Mouse (Mus musculus) hindbrain, embryonic 11.5 days (tissue): ENCODE results near the gene Cd3g. TPM values are rescaled to one million over a fixed set of nuclear protein-coding genes. Genes with fewer than 3 reads are reported as not detected.

Source experiments
- ATAC-seq: fragments of 200-750 bp; cut with Nextera tagmentation; 2 replicates; pipeline ENCODE4 v1.8.0; 2017; ENCODE audit warnings: mild to moderate bottlenecking, moderate TSS enrichment, moderate library complexity; ENCODE audit not compliant: low FRiP score
- DNase-seq: peaks from one replicate; pipeline ENCODE4 v3.0.0-alpha.2; 2015; ENCODE audit warnings: low spot score
- H3K27ac ChIP-seq: fragments of 300-500 bp; sonication (generic); 2 replicates; pipeline ENCODE4 v1.5.1; 2014; ENCODE audit warnings: mild to moderate bottlenecking, low read depth, low read length
- H3K27me3 ChIP-seq: fragments of 300-500 bp; sonication (generic); 2 replicates; pipeline ENCODE4 v1.6.1; 2014; ENCODE audit warnings: mild to moderate bottlenecking, low read length, moderate library complexity, mixed read lengths; ENCODE audit not compliant: control insufficient read depth, insufficient read depth
- H3K36me3 ChIP-seq: fragments of 300-500 bp; sonication (generic); 2 replicates; pipeline ENCODE4 v1.6.1; 2014; ENCODE audit warnings: mild to moderate bottlenecking, low read length, moderate library complexity, mixed read lengths; ENCODE audit not compliant: control insufficient read depth, insufficient read depth
- H3K4me1 ChIP-seq: fragments of 300-500 bp; sonication (generic); replicated peaks from 2 replicates; pipeline ENCODE4 v1.6.1; 2014; ENCODE audit warnings: low read length, mixed read lengths; ENCODE audit not compliant: control insufficient read depth, insufficient read depth
- H3K4me2 ChIP-seq: fragments of 300-500 bp; sonication (generic); replicated peaks from 2 replicates; pipeline ENCODE4 v1.6.1; 2014; ENCODE audit warnings: mild to moderate bottlenecking, low read depth, low read length
- H3K4me3 ChIP-seq: fragments of 300-500 bp; sonication (generic); 2 replicates; pipeline ENCODE4 v1.5.1; 2014; ENCODE audit warnings: low read depth, low read length
- H3K9ac ChIP-seq: fragments of 300-500 bp; sonication (generic); 2 replicates; pipeline ENCODE4 v1.6.1; 2014; ENCODE audit warnings: low read depth, low read length
- H3K9me3 ChIP-seq: fragments of 300-500 bp; sonication (generic); 2 replicates; pipeline ENCODE4 v1.6.1; 2016; ENCODE audit warnings: low read length; ENCODE audit not compliant: control insufficient read depth
- WGBS: fragments of 180-500 bp; shearing (Covaris S2); extraction: QIAGEN DNeasy Blood & Tissue Kit; methylation state at CpG from one replicate; pipeline ENCODE4 v1.1.7; 2014; 5-methylcytosine and 5-hydroxymethylcytosine counted together
- polyA plus RNA-seq: library from polyadenylated mRNA; unstranded; fragments of >200 nt; fragmentation: Nextera tagmentation; extraction: Ambion mirVana; gene quantifications from 2 replicates; pipeline ENCODE4 v1.2.1, GENCODE M21; 2014

Cd3g gene
- not detected in 2 replicates for polyA plus RNA-seq

DNA sequence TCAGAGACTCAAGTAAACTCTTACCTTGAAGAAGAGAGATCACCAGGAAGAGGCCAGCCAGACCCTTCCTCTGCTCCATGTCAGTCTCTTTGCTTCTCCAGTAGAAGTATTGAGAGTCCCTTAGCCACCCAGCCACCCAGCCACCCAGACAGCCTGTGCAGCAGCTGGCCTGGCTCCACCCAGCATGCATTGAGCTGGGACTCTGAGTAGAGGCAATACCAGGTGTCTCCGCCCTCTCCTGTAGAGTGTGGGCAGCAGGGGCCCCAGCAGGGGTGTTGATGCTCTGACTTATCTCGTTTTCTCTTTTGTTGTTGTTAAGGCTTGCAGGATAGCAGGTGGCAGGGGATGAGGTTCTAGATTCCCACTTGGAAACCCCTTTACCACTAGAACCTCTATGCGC, at the start of gene Cd3g:
Cd3g (minus strand) TSS at position 190 of the 400 bp plus-strand sequence.
- no peak within 1 kb of the TSS for H3K4me3 ChIP-seq

DNA sequence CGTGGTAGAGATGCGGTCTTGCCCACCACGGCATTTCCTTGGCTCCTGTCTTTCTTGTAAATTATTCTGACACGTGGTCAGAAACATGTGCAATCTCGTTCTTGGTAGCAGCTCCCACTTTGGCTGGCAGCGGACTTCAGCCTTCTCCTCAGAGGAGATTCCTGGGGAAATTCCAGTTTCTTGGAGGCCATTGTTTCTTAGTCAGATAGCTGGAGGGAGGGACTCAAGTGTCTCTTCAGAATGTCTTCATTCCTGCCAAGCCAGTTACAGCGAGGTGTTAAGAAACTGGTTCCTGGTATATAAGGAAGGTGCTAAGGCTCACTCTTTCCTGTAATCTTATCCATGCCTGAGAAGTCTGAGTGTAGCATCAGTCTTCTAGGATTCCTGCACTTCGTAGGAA, 47.1 kb upstream of the Cd3g start:
- Histone ChIP-seq H3K4me1 (no peaks in the 10 kb centered on the region), H3K27ac (no peak overlapping the region), H3K36me3 (no peaks in the 10 kb centered on the region), H3K27me3 (no peaks in the 10 kb centered on the region), H3K9me3 (no peaks in the 10 kb centered on the region), H3K4me3 (no peak overlapping the region), H3K9ac (no peak overlapping the region), H3K4me2 (no peak overlapping the region)
- 74% methylated on average over 8 of the region's 8 CpGs for WGBS
- DNase-seq (no peak), ATAC-seq (no peak)

More for the DNA sequence above, at the start of gene Cd3g:
- Histone ChIP-seq H3K36me3 (no peaks in the 10 kb centered on the region), H3K27ac (no peak within 1 kb of the TSS), H3K4me1 (no peaks in the 10 kb centered on the region), H3K27me3 (no peaks in the 10 kb centered on the region), H3K4me2 (no peak within 1 kb of the TSS), H3K9ac (no peak within 1 kb of the TSS), H3K9me3 (no peaks in the 10 kb centered on the region)
- no peak for ATAC-seq
- WGBS, result 78% methylated on average over 3 of the region's 3 CpGs
- DNase-seq, result no peak

DNA sequence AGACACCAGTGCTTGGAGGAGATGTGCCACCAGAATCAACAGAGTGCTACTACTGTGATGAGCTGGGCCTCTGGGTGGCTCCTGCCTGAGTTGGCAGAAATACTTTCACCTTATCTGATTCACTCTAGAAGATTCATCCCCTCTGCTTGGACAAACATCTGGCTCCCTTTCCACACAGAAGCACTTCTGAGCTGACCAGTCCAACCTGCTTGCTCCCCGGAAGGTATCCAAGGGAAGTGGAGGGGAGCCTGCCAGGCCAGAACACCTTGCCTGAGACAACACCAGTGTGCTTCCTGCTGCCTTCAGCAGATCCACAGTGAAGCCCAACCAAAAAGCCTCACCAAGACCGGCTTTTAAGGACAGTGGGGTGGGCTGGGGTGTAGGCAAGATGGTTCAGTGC, 44.0 kb upstream of the Cd3g start:
- ATAC-seq, result no peak
- Histone ChIP-seq H3K9ac (no peak overlapping the region), H3K36me3 (no peaks in the 10 kb centered on the region), H3K4me2 (no peak overlapping the region), H3K4me3 (no peak overlapping the region), H3K4me1 (no peaks in the 10 kb centered on the region), H3K9me3 (no peaks in the 10 kb centered on the region), H3K27ac (no peak overlapping the region), H3K27me3 (no peaks in the 10 kb centered on the region)
- WGBS, result 84% methylated on average over 2 of the region's 2 CpGs
- DNase-seq, result no peak

DNA sequence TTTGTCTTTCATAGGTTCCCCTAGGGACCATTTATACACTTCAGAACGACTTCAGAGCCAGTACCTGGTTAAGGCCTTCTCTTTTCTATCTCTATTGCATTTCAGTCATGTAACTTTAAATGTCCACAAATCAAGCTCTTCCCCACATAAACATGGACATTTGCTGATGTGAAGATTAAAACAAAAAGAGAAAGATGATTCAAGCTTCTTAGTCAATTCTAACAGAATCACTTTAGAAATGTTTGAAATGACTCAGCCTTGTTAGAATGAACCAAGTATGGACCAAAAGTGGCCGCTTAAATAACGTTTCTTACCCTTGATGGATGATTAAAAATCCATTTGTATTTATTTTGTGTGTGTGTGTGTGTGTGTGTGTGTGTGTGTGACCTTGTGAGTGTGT, 43.4 kb upstream of the Cd3g start:
- H3K9me3 ChIP-seq, result no peaks in the 10 kb centered on the region
- no peak overlapping the region for H3K4me2 ChIP-seq
- H3K9ac ChIP-seq, result no peak overlapping the region
- 64% methylated on average over 3 of the region's 3 CpGs for WGBS
- no peaks in the 10 kb centered on the region for H3K36me3 ChIP-seq
- H3K27ac ChIP-seq, result no peak overlapping the region
- H3K4me3 ChIP-seq, result no peak overlapping the region
- DNase-seq (no peak), ATAC-seq (no peak)
- no peaks in the 10 kb centered on the region for H3K27me3 ChIP-seq
- no peaks in the 10 kb centered on the region for H3K4me1 ChIP-seq

DNA sequence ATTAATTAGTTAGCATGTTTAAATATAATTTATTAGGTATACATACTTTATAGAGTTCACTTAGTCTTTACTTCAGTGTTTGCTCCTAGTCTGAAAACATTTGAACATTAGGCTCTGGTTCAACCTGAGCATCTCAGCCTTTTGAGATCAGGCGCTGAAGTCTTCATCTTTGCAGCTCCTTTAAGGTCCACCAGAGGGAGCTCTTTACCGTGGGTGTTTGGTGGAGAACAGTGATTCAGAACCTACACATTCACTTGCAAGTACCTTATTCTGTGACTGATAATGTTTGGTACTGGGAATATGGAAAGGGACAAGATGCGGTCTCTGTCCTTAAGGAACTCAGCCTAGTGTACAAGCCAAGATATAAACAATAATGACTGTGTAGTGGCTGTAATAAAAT, 42.6 kb upstream of the Cd3g start:
- WGBS, result 16% methylated on average over 3 of the region's 3 CpGs
- Histone ChIP-seq H3K4me2 (no peak overlapping the region), H3K4me3 (no peak overlapping the region), H3K9ac (no peak overlapping the region), H3K36me3 (no peaks in the 10 kb centered on the region), H3K4me1 (no peaks in the 10 kb centered on the region), H3K9me3 (no peaks in the 10 kb centered on the region), H3K27ac (no peak overlapping the region), H3K27me3 (no peaks in the 10 kb centered on the region)
- ATAC-seq (no peak), DNase-seq (peak; percentile 82)

DNA sequence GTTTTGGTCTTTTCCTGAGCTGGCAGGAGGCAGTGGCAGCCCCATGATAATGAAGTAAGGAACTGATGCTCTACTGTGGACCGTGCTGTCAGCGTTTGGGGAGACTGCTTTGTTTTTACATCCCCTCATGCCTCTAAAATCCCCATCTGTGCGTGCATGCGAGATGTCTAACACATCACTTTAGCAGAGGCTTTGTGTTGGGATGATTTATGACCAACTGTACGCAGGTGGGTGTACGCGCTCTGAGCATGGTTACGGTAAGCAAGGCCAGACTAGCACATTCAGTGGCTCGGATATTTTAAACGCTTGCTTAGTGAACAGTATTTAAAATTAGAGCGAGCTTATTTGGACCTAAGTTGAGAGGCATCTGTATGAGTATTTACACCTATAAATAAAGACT, 37.8 kb upstream of the Cd3g start:
- ATAC-seq (no peak), DNase-seq (no peak)
- no peaks in the 10 kb centered on the region for H3K36me3 ChIP-seq
- no peaks in the 10 kb centered on the region for H3K9me3 ChIP-seq
- no peak overlapping the region for H3K4me3 ChIP-seq
- no peaks in the 10 kb centered on the region for H3K27me3 ChIP-seq
- 83% methylated on average over 11 of the region's 11 CpGs for WGBS
- H3K4me2 ChIP-seq, result no peak overlapping the region
- H3K4me1 ChIP-seq, result no peaks in the 10 kb centered on the region
- no peak overlapping the region for H3K9ac ChIP-seq
- H3K27ac ChIP-seq, result no peak overlapping the region

DNA sequence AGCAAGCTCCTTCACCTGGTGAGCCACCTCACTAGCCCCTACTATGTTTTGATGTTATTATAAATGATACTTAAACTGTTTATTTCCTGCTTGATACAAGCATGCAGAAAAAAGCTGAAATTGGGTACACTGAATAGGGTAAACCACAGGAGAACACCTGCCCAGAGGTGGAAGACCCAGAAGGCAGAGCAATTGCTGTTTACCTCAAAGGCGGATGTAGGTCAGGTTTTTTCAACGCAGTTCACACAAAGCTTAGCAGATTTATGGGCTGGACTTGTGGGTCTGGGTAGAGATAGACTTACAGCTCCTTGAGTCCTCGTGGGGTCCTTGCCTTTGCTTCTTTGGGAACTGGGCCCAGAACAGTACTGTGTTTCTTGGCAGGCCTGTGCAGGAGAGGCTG, 35.6 kb upstream of the Cd3g start:
- H3K9me3 ChIP-seq, result no peaks in the 10 kb centered on the region
- no peak overlapping the region for H3K27ac ChIP-seq
- ATAC-seq (no peak), DNase-seq (no peak)
- no peak overlapping the region for H3K4me2 ChIP-seq
- H3K4me3 ChIP-seq, result no peak overlapping the region
- H3K36me3 ChIP-seq, result no peaks in the 10 kb centered on the region
- H3K9ac ChIP-seq, result no peak overlapping the region
- 70% methylated on average over 3 of the region's 3 CpGs for WGBS
- no peaks in the 10 kb centered on the region for H3K4me1 ChIP-seq
- no peaks in the 10 kb centered on the region for H3K27me3 ChIP-seq

DNA sequence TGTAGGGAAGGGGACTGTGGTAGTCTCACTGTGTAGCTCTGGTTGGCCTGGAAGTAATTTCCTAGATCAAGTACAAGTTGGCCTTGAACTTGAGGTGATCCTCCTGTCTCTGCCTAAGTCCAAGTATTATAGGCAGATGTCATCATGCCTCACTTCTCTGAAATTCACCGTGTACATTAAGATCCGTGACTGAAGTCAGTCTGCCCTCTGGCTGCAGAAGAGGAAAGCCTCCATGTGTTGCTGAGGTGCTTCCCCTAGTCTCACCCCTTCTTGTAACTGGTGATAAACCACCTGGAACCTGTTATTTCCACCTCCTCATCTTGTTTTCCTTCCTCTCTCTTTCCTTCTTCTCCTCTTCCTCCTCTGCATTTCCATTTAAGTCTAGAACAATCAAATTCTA, 34.6 kb upstream of the Cd3g start:
- 32% methylated on average over 2 of the region's 2 CpGs for WGBS
- no peaks in the 10 kb centered on the region for H3K9me3 ChIP-seq
- ATAC-seq, result no peak
- H3K4me1 ChIP-seq, result no peaks in the 10 kb centered on the region
- H3K27ac ChIP-seq, result no peak overlapping the region
- H3K36me3 ChIP-seq, result no peaks in the 10 kb centered on the region
- no peaks in the 10 kb centered on the region for H3K27me3 ChIP-seq
- no peak overlapping the region for H3K9ac ChIP-seq
- H3K4me2 ChIP-seq, result no peak overlapping the region
- H3K4me3 ChIP-seq, result no peak overlapping the region
- DNase-seq, result no peak

DNA sequence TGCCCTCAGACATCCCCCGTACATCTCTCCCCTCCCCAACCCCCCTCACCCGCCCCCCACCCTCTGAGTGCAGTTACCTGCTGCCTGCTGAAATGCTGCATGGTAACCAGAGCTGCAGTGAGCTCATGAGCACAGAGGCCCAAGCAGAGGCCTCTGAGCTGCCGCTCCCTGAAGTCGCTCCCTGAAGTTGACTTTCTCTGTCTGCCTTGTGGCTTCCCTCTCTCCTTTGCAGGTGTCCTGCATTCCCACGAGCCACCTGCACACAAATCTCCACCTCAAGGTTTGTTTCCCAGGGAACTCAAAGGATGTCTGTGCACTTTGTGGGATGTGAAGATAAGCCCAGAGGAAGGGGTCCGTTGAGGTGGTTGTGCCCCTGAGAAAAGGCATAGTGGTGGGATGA, 31.1 kb upstream of the Cd3g start:
- DNase-seq (no peak), ATAC-seq (no peak)
- Histone ChIP-seq H3K4me2 (no peak overlapping the region), H3K9me3 (no peaks in the 10 kb centered on the region), H3K4me3 (no peak overlapping the region), H3K9ac (no peak overlapping the region), H3K27me3 (no peaks in the 10 kb centered on the region), H3K36me3 (no peaks in the 10 kb centered on the region), H3K27ac (no peak overlapping the region), H3K4me1 (no peaks in the 10 kb centered on the region)
- 47% methylated on average over 6 of the region's 6 CpGs for WGBS
